Mouse (Mus musculus) C2C12 (cell line): ENCODE measurements at regions not wholly inside any gene's neighbourhood (a gene's known extent, or its start where the extent isn't known, plus 50 kb on each side); places are given as distances from the start of the nearest gene placed in this dataset.

Experiments used
- CEBPB ChIP-seq: IDR thresholded peaks from one replicate; pipeline ENCODE4 v1.6.1; 2011; ENCODE audit warnings: low read depth, mild to moderate bottlenecking, control low read depth, moderate library complexity
- CTCF ChIP-seq: IDR thresholded peaks from one replicate; pipeline ENCODE4 v1.5.1; 2011; ENCODE audit not compliant: control insufficient read depth, insufficient read depth, insufficient read length
- MYOG ChIP-seq: IDR thresholded peaks from one replicate; pipeline ENCODE4 v1.6.1; 2011; ENCODE audit not compliant: control insufficient read depth, insufficient read length; ENCODE audit errors: extremely low read depth
- USF1 ChIP-seq: IDR thresholded peaks from one replicate; pipeline ENCODE4 v1.6.1; 2011; ENCODE audit warnings: low read depth, mild to moderate bottlenecking, control low read depth, moderate library complexity

DNA sequence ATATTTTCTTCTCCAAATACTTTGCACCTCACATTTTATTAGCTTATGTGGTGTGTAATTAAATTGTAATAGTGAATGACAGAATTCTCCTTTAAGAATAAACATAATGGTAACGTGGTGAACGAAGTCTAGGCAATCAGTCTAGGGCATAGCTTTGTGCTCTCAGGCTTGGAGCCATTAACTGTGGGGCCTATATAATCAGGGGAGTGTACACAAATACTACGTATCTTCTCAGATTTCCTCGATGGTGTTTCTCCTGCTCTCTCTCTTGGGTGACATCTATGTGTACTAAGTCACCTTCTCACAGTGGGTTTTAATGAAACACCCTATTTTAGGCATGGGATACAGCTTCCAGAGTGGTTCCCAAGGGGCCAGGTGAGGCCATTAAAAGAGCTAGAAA is 269.7 kb upstream of the Tmem161b start:
- TF ChIP-seq CTCF, result no peak
- no peak for TF ChIP-seq USF1
- no peak for TF ChIP-seq CEBPB
- TF ChIP-seq MYOG, result no peak
